Mouse (Mus musculus) heart, adult 18-20 months (tissue): ENCODE measurements around the gene Cyb5r1. TPM values are rescaled to one million over a fixed set of nuclear protein-coding genes. Genes with fewer than 3 reads are reported as not detected.
A peak's percentile ranks its signal among the peaks of the same experiment; 100 is the strongest.
"Not testable (repeated sequence)": the region's sequence is repeated elsewhere in the genome, so short reads cannot be mapped to it uniquely, and the experiment has no call there.

Experiments
- DNase-seq, 2 experiments: peaks; one replicate each; pipeline ENCODE4 v3.0.0; 2021 to 2022; ENCODE audit warnings: mixed read lengths in 1 of 2
- total RNA-seq, 2 experiments: library from RNA; stranded (reverse); gene quantifications; 2 replicates each; pipeline ENCODE4 v1.2.3; 2021

Cyb5r1 gene
- total RNA-seq, 2 experiments from 2014 or later, result 27.4 to 28.0 TPM

- DNase-seq, result no peak
Measured at GRCm38 (mm10) chr1:134414038-134414437, 8.7 kb downstream of the Cyb5r1 start.

GRCm38 (mm10) chr1:134414501-134415167, 9.3 kb downstream of the Cyb5r1 start:
- no peak for DNase-seq

GRCm38 (mm10) chr1:134415168-134415831, 9.9 kb downstream of the Cyb5r1 start, which contains the start of gene Adipor1:
Gene Adipor1 (plus strand): TSS chr1:134415378.
- peak; percentile 96 to 99 for DNase-seq

- no peak for DNase-seq
Measured at GRCm38 (mm10) chr1:134418414-134418975, 13.1 kb downstream of the Cyb5r1 start.

- no peak for DNase-seq
Measured at GRCm38 (mm10) chr1:134419176-134419575, 13.8 kb downstream of the Cyb5r1 start.

- peak; percentile 40 to 66 for DNase-seq
Measured at GRCm38 (mm10) chr1:134419751-134420458, 14.5 kb downstream of the Cyb5r1 start.

GRCm38 (mm10) chr1:134423911-134424310, 18.6 kb downstream of the Cyb5r1 start:
- DNase-seq, result no peak

- DNase-seq, result peak in 1 of 2 experiments; percentile 29
Measured at GRCm38 (mm10) chr1:134426289-134426688, 20.9 kb downstream of the Cyb5r1 start.

- no peak for DNase-seq
Measured at GRCm38 (mm10) chr1:134433002-134433401, 27.6 kb downstream of the Cyb5r1 start.

- no peak for DNase-seq
Measured at GRCm38 (mm10) chr1:134433473-134433872, 28.1 kb downstream of the Cyb5r1 start.

- DNase-seq, result no peak
Measured at GRCm38 (mm10) chr1:134435414-134435813, 30.1 kb downstream of the Cyb5r1 start.

GRCm38 (mm10) chr1:134440437-134440836, 35.1 kb downstream of the Cyb5r1 start:
- no peak for DNase-seq

GRCm38 (mm10) chr1:134441737-134442136, 36.4 kb downstream of the Cyb5r1 start:
- DNase-seq, result not testable (repeated sequence)

- DNase-seq, result no peak
Measured at GRCm38 (mm10) chr1:134442394-134442793, 37.0 kb downstream of the Cyb5r1 start.

GRCm38 (mm10) chr1:134443288-134443687, 37.9 kb downstream of the Cyb5r1 start:
- not testable (repeated sequence) for DNase-seq

GRCm38 (mm10) chr1:134445418-134445817, 40.1 kb downstream of the Cyb5r1 start:
- no peak for DNase-seq

- DNase-seq, result not testable (repeated sequence)
Measured at GRCm38 (mm10) chr1:134448537-134448936, 43.2 kb downstream of the Cyb5r1 start.

- DNase-seq, result no peak
Measured at GRCm38 (mm10) chr1:134450201-134450600, 44.8 kb downstream of the Cyb5r1 start.

GRCm38 (mm10) chr1:134450986-134451385, 45.6 kb downstream of the Cyb5r1 start:
- DNase-seq, result peak; percentile 35 to 67

GRCm38 (mm10) chr1:134454904-134455824, 49.8 kb downstream of the Cyb5r1 start, which contains the start of gene Klhl12:
Gene Klhl12 (plus strand): TSS chr1:134455531.
- DNase-seq, result peak; percentile 94 to 98

GRCm38 (mm10) chr1:134456060-134456459, 50.7 kb downstream of the Cyb5r1 start:
- no peak for DNase-seq
